Mouse (Mus musculus): ENCODE measurements around the gene Mbl1.

GRCm38 (mm10) chr14:41137006-41137405, 14.3 kb upstream of the Mbl1 start:
- TF ChIP-seq CTCF (IDR thresholded peaks at IDR 0.05) = no peak
- no peak for TF ChIP-seq POLR2A (IDR thresholded peaks at IDR 0.05; ENCODE audit: insufficient read depth, low read depth, low read length)
